Mouse (Mus musculus) heart, embryonic 12.5 days (tissue): ENCODE results near the gene Rngtt. TPM values are rescaled to one million over a fixed set of nuclear protein-coding genes. Genes with fewer than 3 reads are reported as not detected.

Experiments
- ATAC-seq: fragments of 200-750 bp; cut with Nextera tagmentation; 2 replicates; pipeline ENCODE4 v1.8.0; 2017; ENCODE audit warnings: moderate TSS enrichment, moderate library complexity; ENCODE audit not compliant: insufficient number of reproducible peaks, low FRiP score
- H3K27ac ChIP-seq: fragments of 300-500 bp; sonication (generic); 2 replicates; pipeline ENCODE4 v1.5.1; 2016; ENCODE audit warnings: mild to moderate bottlenecking, moderate library complexity; ENCODE audit not compliant: poor library complexity, severe bottlenecking
- H3K27me3 ChIP-seq: fragments of 300-500 bp; sonication (generic); replicated peaks from 2 replicates; pipeline ENCODE4 v1.6.1; 2016; ENCODE audit warnings: mild to moderate bottlenecking, moderate library complexity
- H3K36me3 ChIP-seq: fragments of 300-500 bp; sonication (generic); 2 replicates; pipeline ENCODE4 v1.6.1; 2016; ENCODE audit warnings: mild to moderate bottlenecking, moderate library complexity
- H3K4me1 ChIP-seq: fragments of 300-500 bp; sonication (generic); replicated peaks from 2 replicates; pipeline ENCODE4 v1.6.1; 2016; ENCODE audit warnings: mild to moderate bottlenecking
- H3K4me2 ChIP-seq: fragments of 300-500 bp; sonication (generic); 2 replicates; pipeline ENCODE4 v1.6.1; 2016; ENCODE audit warnings: mild to moderate bottlenecking, moderate library complexity
- H3K4me3 ChIP-seq: fragments of 300-500 bp; sonication (generic); 2 replicates; pipeline ENCODE4 v1.5.1; 2016; ENCODE audit warnings: mild to moderate bottlenecking
- H3K9ac ChIP-seq: fragments of 300-500 bp; sonication (generic); 2 replicates; pipeline ENCODE4 v1.6.1; 2016; ENCODE audit warnings: mild to moderate bottlenecking, moderate library complexity
- H3K9me3 ChIP-seq: fragments of 300-500 bp; sonication (generic); replicated peaks from 2 replicates; pipeline ENCODE4 v1.6.1; 2016; ENCODE audit warnings: mild to moderate bottlenecking, moderate library complexity
- WGBS: fragments of 180-500 bp; shearing (Covaris S2); methylation state at CpG from one replicate; pipeline ENCODE4 v1.1.7; 2016; 5-methylcytosine and 5-hydroxymethylcytosine counted together
- microRNA-seq: library from miRNA; unstranded; fragments of <30 nt; microRNA quantifications from one replicate; pipeline ENCODE4, GENCODE M21; 2017
- polyA plus RNA-seq: library from polyadenylated mRNA; unstranded; fragments of >200 nt; fragmentation: Nextera tagmentation; extraction: Ambion mirVana; gene quantifications from 2 replicates; pipeline ENCODE4 v1.2.1, GENCODE M21; 2016

Rngtt gene
- polyA plus RNA-seq, 1 experiment from 2014 or later = 21.7 TPM

DNA sequence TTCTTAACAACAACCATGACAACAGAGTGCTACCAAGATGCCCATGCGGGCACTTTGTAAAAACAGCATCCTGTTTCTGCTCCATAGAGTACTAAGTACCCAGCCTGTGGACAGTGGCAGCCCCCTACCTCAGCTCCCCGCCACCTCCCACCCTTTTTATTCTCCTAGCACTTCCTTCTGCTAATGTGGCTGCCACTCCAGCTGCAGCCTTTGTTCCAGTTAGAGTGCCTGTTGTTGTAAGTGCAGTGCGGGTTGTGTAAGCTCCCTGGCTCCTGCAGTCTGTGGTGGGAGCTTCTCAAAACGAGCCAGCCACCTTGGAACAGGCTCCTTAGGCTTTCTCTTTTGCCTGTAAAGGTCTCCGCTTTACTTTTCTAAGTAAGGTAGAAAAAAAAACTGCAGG lies 239.5 kb downstream of the Rngtt start:
- no peak for ATAC-seq
- peaks cover 30% of the 10 kb centered on the region for H3K27me3 ChIP-seq
- H3K4me1 ChIP-seq = no peaks in the 10 kb centered on the region
- H3K36me3 ChIP-seq = no peaks in the 10 kb centered on the region
- 50% methylated on average over 5 of the region's 5 CpGs for WGBS
- H3K9me3 ChIP-seq = no peaks in the 10 kb centered on the region
- H3K9ac ChIP-seq = no peak overlapping the region
- H3K4me3 ChIP-seq = no peak overlapping the region
- H3K4me2 ChIP-seq = no peak overlapping the region
- H3K27ac ChIP-seq = no peak overlapping the region

Small RNA genes lying within 50 kb of the gene (microRNA-seq; reads per million reads assigned to microRNA genes)
- gene Mir8118 = not detected

Other genes with a start within 250 kb of the Rngtt start
- 0.28 TPM in 1 of 2 replicates, not detected in the other for gene Gabrr2, start 247.3 kb upstream of the Rngtt start, polyA plus RNA-seq
- 0.10 and 0.11 TPM in 2 replicates for gene Gabrr1, start 177.8 kb upstream of the Rngtt start, polyA plus RNA-seq
- 1.8 and 2.0 TPM in 2 replicates for gene Pm20d2, start 120.6 kb upstream of the Rngtt start, polyA plus RNA-seq
- gene Srsf12, start 101.3 kb upstream of the Rngtt start, polyA plus RNA-seq = 2.2 and 3.3 TPM in 2 replicates
- 110 TPM in 2 replicates for gene Pnrc1, start 20.1 kb upstream of the Rngtt start, polyA plus RNA-seq